Mouse (Mus musculus) small intestine, adult 2 months (tissue): Measurements from ENCODE around the gene Ppfibp2.

ENCODE experiments used
- CTCF ChIP-seq: fragments of 200-500 bp; IDR thresholded peaks from 2 replicates; pipeline ENCODE4 v1.5.1; 2012; ENCODE audit warnings: low read depth, mild to moderate bottlenecking, control low read depth, inconsistent platforms, low read length, moderate library complexity, mixed read lengths; ENCODE audit not compliant: insufficient replicate concordance, insufficient read length; ENCODE audit errors: extremely low read depth
- POLR2A ChIP-seq: fragments of 200-500 bp; IDR thresholded peaks from 2 replicates; pipeline ENCODE4 v1.6.1; 2012; ENCODE audit warnings: low read depth, mild to moderate bottlenecking, control low read depth, inconsistent platforms, low read length, moderate library complexity

DNA sequence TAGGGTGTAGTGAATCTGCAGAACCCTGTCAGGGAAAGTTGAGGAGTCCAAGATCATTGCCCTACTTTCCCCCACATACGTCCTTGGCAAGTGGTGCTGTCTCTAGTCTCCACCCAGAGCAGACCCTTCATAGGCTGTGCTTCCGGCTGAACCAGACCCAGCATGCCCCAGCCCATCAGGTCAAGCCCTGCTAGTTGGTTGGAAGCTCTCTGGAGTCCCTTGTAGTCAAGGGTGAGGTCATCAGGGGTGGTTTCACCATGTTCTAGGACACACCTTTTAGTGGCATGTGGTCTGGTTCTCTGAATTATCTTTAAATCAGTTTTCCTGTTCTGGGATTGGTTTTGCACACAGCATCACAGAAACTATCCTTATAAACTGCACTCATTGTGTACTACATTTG is 86.3 kb downstream of the Ppfibp2 start:
- TF ChIP-seq CTCF (no peak), POLR2A (no peak)
